Mouse (Mus musculus) hindbrain, embryonic 15.5 days (tissue): ENCODE measurements around the gene Stambpl1. TPM values are rescaled to one million over a fixed set of nuclear protein-coding genes. Genes with fewer than 3 reads are reported as not detected.

Experiments
- ATAC-seq: fragments of 200-750 bp; cut with Nextera tagmentation; 2 replicates; pipeline ENCODE4 v1.8.0; 2017; ENCODE audit warnings: low read depth, moderate number of reproducible peaks, moderate TSS enrichment; ENCODE audit not compliant: low FRiP score
- H3K27ac ChIP-seq: fragments of 300-500 bp; sonication (generic); replicated peaks from 2 replicates; pipeline ENCODE4 v1.5.1; 2015; ENCODE audit warnings: mild to moderate bottlenecking, inconsistent platforms
- H3K27me3 ChIP-seq: fragments of 300-500 bp; sonication (generic); 2 replicates; pipeline ENCODE4 v1.6.1; 2015; ENCODE audit warnings: control low read depth, inconsistent platforms
- H3K36me3 ChIP-seq: fragments of 300-500 bp; sonication (generic); 2 replicates; pipeline ENCODE4 v1.6.1; 2015; ENCODE audit warnings: control low read depth, inconsistent platforms
- H3K4me1 ChIP-seq: fragments of 300-500 bp; sonication (generic); replicated peaks from 2 replicates; pipeline ENCODE4 v1.6.1; 2015; ENCODE audit warnings: control low read depth, inconsistent platforms
- H3K4me2 ChIP-seq: fragments of 300-500 bp; sonication (generic); 2 replicates; pipeline ENCODE4 v1.6.1; 2015; ENCODE audit warnings: moderate library complexity, mild to moderate bottlenecking, inconsistent platforms
- H3K4me3 ChIP-seq: fragments of 300-500 bp; sonication (generic); 2 replicates; pipeline ENCODE4 v1.5.1; 2015; ENCODE audit warnings: mild to moderate bottlenecking, inconsistent platforms
- H3K9ac ChIP-seq: fragments of 300-500 bp; sonication (generic); 2 replicates; pipeline ENCODE4 v1.6.1; 2015; ENCODE audit warnings: inconsistent platforms
- H3K9me3 ChIP-seq: fragments of 300-500 bp; sonication (generic); 2 replicates; pipeline ENCODE4 v1.6.1; 2016; ENCODE audit warnings: control low read depth, inconsistent platforms
- WGBS: fragments of 180-500 bp; shearing (Covaris S2); methylation state at CpG from one replicate; pipeline ENCODE4 v1.1.7; 2015; 5-methylcytosine and 5-hydroxymethylcytosine counted together
- polyA plus RNA-seq: library from polyadenylated mRNA; unstranded; fragments of >200 nt; fragmentation: Nextera tagmentation; extraction: Ambion mirVana; gene quantifications from 2 replicates; pipeline ENCODE4 v1.2.1, GENCODE M21; 2015

Gene Stambpl1
- polyA plus RNA-seq, 1 experiment from 2014 or later: 24.0 TPM

GRCm38 (mm10) chr19:34179136-34179535 is 12.9 kb upstream of the Stambpl1 start:
- no peaks in the 10 kb centered on the region for H3K4me1 ChIP-seq
- no peak overlapping the region for H3K27ac ChIP-seq
- WGBS: 93% methylated on average over 4 of the region's 4 CpGs
- no peak for ATAC-seq
- no peaks in the 10 kb centered on the region for H3K27me3 ChIP-seq
- no peak overlapping the region for H3K4me2 ChIP-seq
- H3K9me3 ChIP-seq: no peaks in the 10 kb centered on the region
- no peak overlapping the region for H3K9ac ChIP-seq
- no peak overlapping the region for H3K4me3 ChIP-seq
- no peaks in the 10 kb centered on the region for H3K36me3 ChIP-seq

- no peaks in the 10 kb centered on the region for H3K9me3 ChIP-seq
- no peak overlapping the region for H3K27ac ChIP-seq
- no peak for ATAC-seq
- 88% methylated on average over 2 of the region's 2 CpGs for WGBS
- no peaks in the 10 kb centered on the region for H3K36me3 ChIP-seq
- no peak overlapping the region for H3K4me2 ChIP-seq
- no peak overlapping the region for H3K9ac ChIP-seq
- no peak overlapping the region for H3K4me3 ChIP-seq
- H3K4me1 ChIP-seq: no peaks in the 10 kb centered on the region
- no peaks in the 10 kb centered on the region for H3K27me3 ChIP-seq
Observed at GRCm38 (mm10) chr19:34180316-34180715, 11.7 kb upstream of the Stambpl1 start.

GRCm38 (mm10) chr19:34181234-34181633 is 10.8 kb upstream of the Stambpl1 start:
- Histone ChIP-seq H3K4me2 (no peak overlapping the region), H3K4me1 (no peaks in the 10 kb centered on the region), H3K4me3 (no peak overlapping the region), H3K9ac (no peak overlapping the region), H3K27me3 (no peaks in the 10 kb centered on the region), H3K36me3 (no peaks in the 10 kb centered on the region), H3K27ac (no peak overlapping the region), H3K9me3 (no peaks in the 10 kb centered on the region)
- no peak for ATAC-seq
- WGBS: 88% methylated on average over 3 of the region's 3 CpGs

- Histone ChIP-seq H3K4me3 (no peak overlapping the region), H3K4me2 (no peak overlapping the region), H3K27me3 (no peaks in the 10 kb centered on the region), H3K36me3 (no peaks in the 10 kb centered on the region), H3K9me3 (no peaks in the 10 kb centered on the region), H3K27ac (no peak overlapping the region), H3K9ac (no peak overlapping the region), H3K4me1 (no peaks in the 10 kb centered on the region)
- no peak for ATAC-seq
- 75% methylated on average over 5 of the region's 5 CpGs for WGBS
Observed at GRCm38 (mm10) chr19:34182490-34182889, 9.5 kb upstream of the Stambpl1 start.

- H3K4me1 ChIP-seq: peaks cover 10% of the 10 kb centered on the region
- 89% methylated on average over 4 of the region's 4 CpGs for WGBS
- no peaks in the 10 kb centered on the region for H3K36me3 ChIP-seq
- no peaks in the 10 kb centered on the region for H3K9me3 ChIP-seq
- H3K9ac ChIP-seq: no peak overlapping the region
- H3K4me3 ChIP-seq: no peak overlapping the region
- no peak overlapping the region for H3K27ac ChIP-seq
- no peak for ATAC-seq
- H3K4me2 ChIP-seq: no peak overlapping the region
- H3K27me3 ChIP-seq: no peaks in the 10 kb centered on the region
Observed at GRCm38 (mm10) chr19:34186845-34187244, 5.2 kb upstream of the Stambpl1 start.

GRCm38 (mm10) chr19:34191645-34192007 is 403 bp upstream of the Stambpl1 start:
- peak; percentile 55 for ATAC-seq
- H3K4me3 ChIP-seq: peak overlapping the region; percentile 83
- H3K36me3 ChIP-seq: no peaks in the 10 kb centered on the region
- H3K27ac ChIP-seq: peak overlapping the region; percentile 85
- 16% methylated on average over 10 of the region's 10 CpGs for WGBS
- no peaks in the 10 kb centered on the region for H3K9me3 ChIP-seq
- H3K4me2 ChIP-seq: peak overlapping the region; percentile 68
- peak overlapping the region; percentile 75 for H3K9ac ChIP-seq
- H3K4me1 ChIP-seq: peaks cover 22% of the 10 kb centered on the region
- no peaks in the 10 kb centered on the region for H3K27me3 ChIP-seq

- ATAC-seq: no peak
- H3K4me1 ChIP-seq: peaks cover 22% of the 10 kb centered on the region
- H3K27me3 ChIP-seq: no peaks in the 10 kb centered on the region
- peak overlapping the region; percentile 83 for H3K4me3 ChIP-seq
- no peaks in the 10 kb centered on the region for H3K9me3 ChIP-seq
- H3K4me2 ChIP-seq: peak overlapping the region; percentile 68
- peak overlapping the region; percentile 75 for H3K9ac ChIP-seq
- H3K36me3 ChIP-seq: no peaks in the 10 kb centered on the region
- WGBS: 5% methylated on average over 9 of the region's 9 CpGs
- H3K27ac ChIP-seq: peak overlapping the region; percentile 85; the same call in 1 of the 2 replicates
Observed at GRCm38 (mm10) chr19:34193149-34193548, 1.1 kb downstream of the Stambpl1 start.

GRCm38 (mm10) chr19:34193683-34194082 is 1.7 kb downstream of the Stambpl1 start:
- peak overlapping the region; percentile 75; the same call in 1 of the 2 replicates for H3K9ac ChIP-seq
- peak overlapping the region; percentile 68 for H3K4me2 ChIP-seq
- WGBS: 65% methylated on average over 9 of the region's 9 CpGs
- ATAC-seq: no peak
- H3K36me3 ChIP-seq: no peaks in the 10 kb centered on the region
- H3K4me1 ChIP-seq: peaks cover 22% of the 10 kb centered on the region
- H3K27ac ChIP-seq: no peak overlapping the region
- H3K4me3 ChIP-seq: peak overlapping the region; percentile 83
- no peaks in the 10 kb centered on the region for H3K27me3 ChIP-seq
- no peaks in the 10 kb centered on the region for H3K9me3 ChIP-seq

GRCm38 (mm10) chr19:34194132-34194745 is 2.2 kb downstream of the Stambpl1 start:
- H3K4me3 ChIP-seq: peak overlapping the region; percentile 83

GRCm38 (mm10) chr19:34195031-34195430 is 3.0 kb downstream of the Stambpl1 start:
- 79% methylated on average over 2 of the region's 2 CpGs for WGBS

More at GRCm38 (mm10) chr19:34194132-34194745, 2.2 kb downstream of the Stambpl1 start:
- Histone ChIP-seq H3K36me3 (no peaks in the 10 kb centered on the region), H3K9ac (no peak overlapping the region), H3K27ac (no peak overlapping the region), H3K4me1 (peaks cover 22% of the 10 kb centered on the region), H3K4me2 (peak overlapping the region; percentile 68), H3K9me3 (no peaks in the 10 kb centered on the region), H3K27me3 (no peaks in the 10 kb centered on the region)
- ATAC-seq: no peak
- 85% methylated on average over 6 of the region's 6 CpGs for WGBS

GRCm38 (mm10) chr19:34198066-34198465 is 6.0 kb downstream of the Stambpl1 start:
- Histone ChIP-seq H3K4me3 (no peak overlapping the region), H3K9ac (no peak overlapping the region), H3K36me3 (no peaks in the 10 kb centered on the region), H3K27me3 (no peaks in the 10 kb centered on the region), H3K4me1 (peaks cover 10% of the 10 kb centered on the region), H3K27ac (no peak overlapping the region), H3K9me3 (no peaks in the 10 kb centered on the region), H3K4me2 (no peak overlapping the region)
- ATAC-seq: no peak
- WGBS: 90% methylated on average over 1 of the region's 1 CpGs

More at GRCm38 (mm10) chr19:34195031-34195430, 3.0 kb downstream of the Stambpl1 start:
- Histone ChIP-seq H3K36me3 (no peaks in the 10 kb centered on the region), H3K27me3 (no peaks in the 10 kb centered on the region), H3K4me2 (no peak overlapping the region), H3K4me1 (peaks cover 22% of the 10 kb centered on the region), H3K9me3 (no peaks in the 10 kb centered on the region), H3K27ac (no peak overlapping the region), H3K9ac (no peak overlapping the region), H3K4me3 (no peak overlapping the region)
- ATAC-seq: no peak

- no peaks in the 10 kb centered on the region for H3K27me3 ChIP-seq
- no peaks in the 10 kb centered on the region for H3K36me3 ChIP-seq
- no peak overlapping the region for H3K4me3 ChIP-seq
- ATAC-seq: no peak
- peaks cover 5% of the 10 kb centered on the region for H3K4me1 ChIP-seq
- H3K9me3 ChIP-seq: no peaks in the 10 kb centered on the region
- H3K27ac ChIP-seq: no peak overlapping the region
- no peak overlapping the region for H3K4me2 ChIP-seq
- 91% methylated on average over 4 of the region's 4 CpGs for WGBS
- H3K9ac ChIP-seq: no peak overlapping the region
Observed at GRCm38 (mm10) chr19:34198901-34199300, 6.9 kb downstream of the Stambpl1 start.

- Histone ChIP-seq H3K27me3 (no peaks in the 10 kb centered on the region), H3K9me3 (no peaks in the 10 kb centered on the region), H3K4me2 (no peak overlapping the region), H3K27ac (no peak overlapping the region), H3K36me3 (no peaks in the 10 kb centered on the region), H3K9ac (no peak overlapping the region), H3K4me1 (no peaks in the 10 kb centered on the region; the same call in 1 of the 2 replicates), H3K4me3 (no peak overlapping the region)
- WGBS: 83% methylated on average over 2 of the region's 2 CpGs
- ATAC-seq: no peak
Observed at GRCm38 (mm10) chr19:34199488-34199887, 7.5 kb downstream of the Stambpl1 start.
